Comparison of ENCODE assay signal across 8 mouse cellular contexts in genomic region chr4:83350719-83351118, GRCm38 (mm10). TPM values are rescaled to one million over a fixed set of nuclear protein-coding genes. Genes with fewer than 3 reads are reported as not detected.
A peak's percentile ranks its signal among the peaks of the same experiment; 100 is the strongest.
DNase-seq lines count a peak whose midpoint lies in the region; ATAC-seq lines count a peak whose summit lies in the region.

No protein-coding gene starts in this region.

- H3K4me3 ChIP-seq in midbrain, embryonic 15.5 days, result no peak overlapping the region
- no peak overlapping the region for H3K4me3 ChIP-seq in midbrain, embryonic 13.5 days (replicated peaks)
- H3K4me3 ChIP-seq in heart, embryonic 15.5 days, result no peak overlapping the region

- WGBS in midbrain, embryonic 15.5 days, result 60% methylated on average over 6 of the region's 6 CpGs
- WGBS in midbrain, embryonic 13.5 days, result 70% methylated on average over 6 of the region's 6 CpGs
- 32% methylated on average over 6 of the region's 6 CpGs for WGBS in heart, embryonic 15.5 days

- H3K36me3 ChIP-seq in midbrain, embryonic 15.5 days (replicated peaks), result no peaks in the 10 kb centered on the region
- no peaks in the 10 kb centered on the region for H3K36me3 ChIP-seq in midbrain, embryonic 13.5 days
- no peaks in the 10 kb centered on the region for H3K36me3 ChIP-seq in heart, embryonic 15.5 days

- no peaks in the 10 kb centered on the region for H3K9me3 ChIP-seq in midbrain, embryonic 15.5 days
- no peaks in the 10 kb centered on the region for H3K9me3 ChIP-seq in midbrain, embryonic 13.5 days
- no peaks in the 10 kb centered on the region for H3K9me3 ChIP-seq in heart, embryonic 15.5 days (replicated peaks)

- DNase-seq in cerebellum, postnatal 36 days, result peak; percentile 59 to 66
- DNase-seq in left cerebral cortex, adult 18-20 months (ENCODE audit: low spot score in 2 of 2), result peak; percentile 65 to 76
- DNase-seq in ovary, postnatal 36 days (ENCODE audit: low spot score), result peak; percentile 40
- DNase-seq in embryo, embryonic 10.5 days (ENCODE audit: low spot score), result no peak
- no peak for DNase-seq in B cell, adult 2 months

- no peak overlapping the region for H3K27ac ChIP-seq in midbrain, embryonic 15.5 days
- H3K27ac ChIP-seq in midbrain, embryonic 13.5 days, result no peak overlapping the region
- H3K27ac ChIP-seq in heart, embryonic 15.5 days, result no peak overlapping the region

- no peaks in the 10 kb centered on the region for H3K4me1 ChIP-seq in midbrain, embryonic 15.5 days
- H3K4me1 ChIP-seq in midbrain, embryonic 13.5 days (replicated peaks), result no peaks in the 10 kb centered on the region
- peaks cover 12% of the 10 kb centered on the region for H3K4me1 ChIP-seq in heart, embryonic 15.5 days (replicated peaks)

- H3K4me2 ChIP-seq in midbrain, embryonic 15.5 days, result no peak overlapping the region
- H3K4me2 ChIP-seq in midbrain, embryonic 13.5 days (replicated peaks), result no peak overlapping the region
- H3K4me2 ChIP-seq in heart, embryonic 15.5 days, result no peak overlapping the region

- H3K27me3 ChIP-seq in midbrain, embryonic 15.5 days (replicated peaks), result no peaks in the 10 kb centered on the region
- no peaks in the 10 kb centered on the region for H3K27me3 ChIP-seq in midbrain, embryonic 13.5 days
- H3K27me3 ChIP-seq in heart, embryonic 15.5 days, result peaks cover 8% of the 10 kb centered on the region; the same call in 1 of the 2 replicates

- H3K9ac ChIP-seq in midbrain, embryonic 15.5 days, result no peak overlapping the region
- no peak overlapping the region for H3K9ac ChIP-seq in midbrain, embryonic 13.5 days (replicated peaks)
- H3K9ac ChIP-seq in heart, embryonic 15.5 days, result no peak overlapping the region

- ATAC-seq in midbrain, embryonic 15.5 days (replicated peaks), result peak; percentile 60; the same call in 1 of the 2 replicates
- no peak for ATAC-seq in midbrain, embryonic 13.5 days
- peak; percentile 85 for ATAC-seq in heart, embryonic 15.5 days (replicated peaks; ENCODE audit: insufficient number of reproducible peaks, insufficient read depth, low FRiP score, low read depth)

RNA-seq across cellular contexts. Expression of gene Ttc39b, which starts 26.7 kb away (rescaled TPM):
- 5.6 and 6.0 TPM in 2 replicates for polyA plus RNA-seq in midbrain, embryonic 15.5 days (2015; fragmentation: Nextera tagmentation; extraction: Ambion mirVana)
- polyA plus RNA-seq in midbrain, embryonic 13.5 days (2015; fragmentation: Nextera tagmentation; extraction: Ambion mirVana), result 3.7 and 4.4 TPM in 2 replicates
- polyA plus RNA-seq in heart, embryonic 15.5 days (2015; fragmentation: Nextera tagmentation; extraction: Ambion mirVana), result 1.8 and 2.0 TPM in 2 replicates
- 10 to 100 TPM; 65.1 to 69.9 TPM for total RNA-seq in left cerebral cortex, adult 18-20 months (2021)

Comparison
In these comparisons a context has a peak if more than half of its experiments do, and no peak if none do; other contexts are left out.
1. DNase-seq: peak in cerebellum, postnatal 36 days (2 of 2), left cerebral cortex, adult 18-20 months (2 of 2) and ovary, postnatal 36 days (single experiment); none in embryo, embryonic 10.5 days (single experiment) and B cell, adult 2 months (0 of 2).